Mouse (Mus musculus) bone marrow macrophage, adult 2 months (primary cell): ENCODE measurements around the gene Ssh2. TPM values are rescaled to one million over a fixed set of nuclear protein-coding genes. Genes with fewer than 3 reads are reported as not detected.

Source experiments
- H3K27ac ChIP-seq: 2 replicates; pipeline ENCODE4 v1.5.1; 2012; ENCODE audit warnings: low read depth, low read length; ENCODE audit not compliant: insufficient read depth
- H3K4me1 ChIP-seq: 2 replicates; pipeline ENCODE4 v1.6.1; 2012; ENCODE audit warnings: low read length; ENCODE audit not compliant: control insufficient read depth, insufficient read depth
- H3K4me3 ChIP-seq: 2 replicates; pipeline ENCODE4 v1.5.1; 2012; ENCODE audit warnings: mild to moderate bottlenecking, low read length, moderate library complexity; ENCODE audit not compliant: insufficient read depth
- CTCF ChIP-seq: IDR thresholded peaks from 2 replicates; pipeline ENCODE4 v1.5.1; 2012; ENCODE audit warnings: low read depth, mild to moderate bottlenecking, low read length, moderate library complexity
- POLR2A ChIP-seq: IDR thresholded peaks from 2 replicates; pipeline ENCODE4 v1.6.1; 2012; ENCODE audit warnings: mild to moderate bottlenecking, low read depth, low read length, borderline replicate concordance
- polyA plus RNA-seq: library from polyadenylated mRNA; stranded (reverse); fragments of >200 nt; gene quantifications from 2 replicates; pipeline ENCODE4 v1.2.4, GENCODE M21; 2012; ENCODE audit not compliant: missing spikeins, insufficient read depth, insufficient read length

Ssh2 gene
- polyA plus RNA-seq, 1 experiment: 26.8 TPM

DNA sequence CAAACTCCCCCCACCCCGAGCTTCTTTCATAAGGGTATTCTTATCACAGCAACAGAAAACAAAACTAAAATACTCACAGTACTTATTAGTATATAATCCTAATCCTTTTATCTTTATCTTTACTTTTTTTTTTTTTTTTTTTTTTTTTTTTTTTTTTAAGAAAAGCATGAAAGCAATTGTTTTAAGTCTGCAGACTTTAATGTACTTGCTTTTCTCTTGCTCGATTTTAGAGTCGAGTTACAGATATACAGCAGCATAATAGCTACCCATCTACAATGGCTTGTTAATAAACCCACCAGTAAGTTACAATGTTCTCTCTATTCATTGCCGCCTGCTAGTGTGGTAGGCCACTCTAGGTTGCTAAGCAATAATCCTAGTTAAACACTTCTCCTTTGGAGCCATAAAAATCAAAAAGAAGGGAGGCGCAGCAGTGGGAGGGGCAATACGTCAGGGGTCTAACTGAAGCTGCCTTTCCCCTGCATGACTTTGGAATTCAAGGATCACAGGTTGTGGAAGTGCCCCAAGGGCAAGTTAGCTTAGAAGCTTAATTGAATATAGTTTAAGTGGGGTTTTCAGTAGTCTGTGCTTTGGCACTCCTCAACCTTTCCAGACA, 22.0 kb upstream of the Ssh2 start:
- Histone ChIP-seq H3K4me1 (peaks cover 9% of the 10 kb centered on the region), H3K4me3 (no peak overlapping the region), H3K27ac (no peak overlapping the region)
- TF ChIP-seq POLR2A (no peak), CTCF (no peak)

DNA sequence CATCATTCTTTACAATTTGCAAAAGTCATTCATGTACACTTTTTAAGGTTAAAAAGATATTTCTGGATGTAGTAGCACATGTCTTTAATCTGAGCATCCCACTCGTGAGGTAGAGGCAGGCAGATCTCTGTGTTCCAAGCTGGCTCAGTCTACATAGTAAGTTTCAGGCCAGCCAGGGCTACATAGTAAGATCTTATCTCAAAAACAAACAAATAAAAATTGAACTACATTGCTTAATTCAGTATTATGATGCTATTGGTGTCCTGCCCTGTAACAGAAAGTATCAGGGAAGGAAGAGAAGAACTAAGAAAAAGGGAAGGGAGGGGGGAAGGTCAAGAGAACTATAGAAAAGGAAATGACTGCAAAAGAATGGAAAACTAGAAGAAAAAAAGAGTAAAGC, 21.3 kb upstream of the Ssh2 start:
- peaks cover 12% of the 10 kb centered on the region for H3K4me1 ChIP-seq
- TF ChIP-seq POLR2A (no peak), CTCF (no peak)
- H3K4me3 ChIP-seq: no peak overlapping the region
- H3K27ac ChIP-seq: no peak overlapping the region

DNA sequence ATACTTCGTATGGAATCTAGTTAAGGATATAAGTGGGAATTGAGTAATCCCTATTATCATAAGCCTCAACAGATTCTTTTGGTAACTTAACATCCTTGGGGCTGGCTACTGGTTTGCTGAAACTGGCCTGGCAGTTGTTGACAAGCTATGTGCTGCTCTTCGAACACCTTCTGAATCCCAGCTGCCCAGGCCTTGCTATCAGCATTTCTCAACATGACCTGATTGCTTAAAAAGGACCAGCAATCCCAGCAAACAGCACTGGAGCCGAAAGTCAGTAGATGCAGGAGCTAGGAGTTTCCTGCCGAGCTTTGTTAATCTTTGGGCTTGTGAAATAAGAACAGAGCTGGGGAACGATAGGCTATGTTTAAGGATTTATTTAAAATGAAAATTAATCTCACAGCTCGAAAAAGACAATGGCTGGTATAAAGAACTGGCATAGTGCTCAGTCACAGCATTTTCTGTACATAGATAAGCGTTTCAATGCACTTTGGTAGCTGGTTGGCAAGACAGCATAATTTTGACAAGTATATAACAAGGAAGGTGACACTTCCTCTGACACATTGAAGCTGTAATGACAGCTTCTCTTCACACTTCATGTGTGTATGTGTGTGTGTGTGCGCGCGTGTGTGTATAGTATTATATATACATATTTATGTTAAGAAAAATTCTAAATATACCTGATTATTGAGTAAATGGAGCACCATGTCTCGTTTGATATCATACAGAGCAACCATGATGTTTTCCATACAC, 20.6 kb upstream of the Ssh2 start:
- Histone ChIP-seq H3K4me1 (peaks cover 15% of the 10 kb centered on the region), H3K27ac (no peak overlapping the region), H3K4me3 (no peak overlapping the region)
- TF ChIP-seq CTCF: no peak
- TF ChIP-seq POLR2A: no peak

GRCm38 (mm10) chr11:77196181-77197143, 19.6 kb upstream of the Ssh2 start:
- Histone ChIP-seq H3K4me3 (no peak overlapping the region), H3K4me1 (peaks cover 15% of the 10 kb centered on the region), H3K27ac (no peak overlapping the region)
- TF ChIP-seq POLR2A: no peak
- TF ChIP-seq CTCF: no peak

DNA sequence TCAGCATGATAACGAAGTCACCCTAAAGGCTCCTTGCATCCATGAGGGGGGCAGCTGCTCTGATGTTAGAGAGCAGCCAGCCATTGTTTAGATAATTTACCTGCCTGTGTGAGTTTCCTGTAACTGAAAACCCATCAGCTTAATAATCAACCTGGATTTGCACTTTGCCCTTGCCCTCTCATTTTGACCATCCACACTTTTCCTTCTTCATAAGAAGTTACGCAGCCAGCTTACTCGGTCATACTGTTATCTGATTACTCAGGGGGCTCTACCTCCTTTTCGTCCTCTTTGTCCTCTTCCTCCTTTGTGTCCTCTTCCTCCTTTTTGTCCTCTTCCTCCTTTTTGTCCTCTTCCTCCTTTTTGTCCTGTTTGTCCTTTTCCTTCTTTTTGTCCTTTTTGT, 16.5 kb upstream of the Ssh2 start:
- H3K4me3 ChIP-seq: no peak overlapping the region
- H3K27ac ChIP-seq: no peak overlapping the region
- peaks cover 15% of the 10 kb centered on the region for H3K4me1 ChIP-seq
- no peak for TF ChIP-seq CTCF
- TF ChIP-seq POLR2A: no peak

DNA sequence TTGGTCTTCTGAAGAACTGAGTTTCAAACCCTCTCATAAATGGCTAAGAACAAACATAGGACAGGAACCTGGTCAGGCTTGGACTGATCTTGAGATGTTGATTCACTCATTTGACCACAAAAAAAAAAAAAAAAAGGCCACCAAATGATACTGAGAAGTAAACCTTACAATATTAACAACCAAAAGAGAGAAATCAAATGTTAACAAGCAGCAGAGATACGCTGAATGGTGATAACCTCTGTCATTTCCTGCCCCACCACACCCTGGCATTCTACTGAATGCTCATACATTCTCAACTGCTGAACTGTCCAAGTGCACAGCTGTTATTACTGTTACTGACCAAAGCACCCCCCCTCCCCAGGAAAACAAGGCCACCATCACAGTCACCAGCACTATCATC, 15.4 kb upstream of the Ssh2 start:
- Histone ChIP-seq H3K4me1 (peaks cover 13% of the 10 kb centered on the region), H3K4me3 (no peak overlapping the region), H3K27ac (no peak overlapping the region)
- TF ChIP-seq POLR2A (no peak), CTCF (no peak)

- H3K27ac ChIP-seq: no peak overlapping the region
- no peak overlapping the region for H3K4me3 ChIP-seq
- TF ChIP-seq POLR2A: no peak
- TF ChIP-seq CTCF: no peak
- H3K4me1 ChIP-seq: peaks cover 11% of the 10 kb centered on the region
Observed at GRCm38 (mm10) chr11:77214142-77214692, 1.9 kb upstream of the Ssh2 start.

DNA sequence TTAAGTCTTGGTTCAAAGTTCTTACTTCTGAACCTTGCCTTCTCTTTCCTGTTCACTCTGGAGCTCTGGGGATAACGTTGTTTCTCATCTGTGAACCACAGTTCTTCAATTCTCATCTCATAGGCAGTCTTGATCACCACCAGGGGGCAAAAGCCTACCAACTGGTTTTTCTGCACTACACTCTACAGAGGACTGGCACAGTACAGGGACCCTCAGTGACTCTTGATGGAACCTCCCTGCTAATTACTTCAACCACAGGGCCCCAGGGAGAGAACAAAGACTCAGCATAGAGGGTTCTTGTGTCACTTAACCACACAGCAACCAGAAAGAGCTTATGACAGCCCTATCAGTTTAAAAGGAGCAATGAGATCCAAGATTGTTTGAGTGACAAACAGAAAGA, 1.3 kb upstream of the Ssh2 start:
- TF ChIP-seq CTCF (no peak), POLR2A (no peak)
- Histone ChIP-seq H3K4me1 (peaks cover 11% of the 10 kb centered on the region), H3K4me3 (no peak overlapping the region), H3K27ac (no peak overlapping the region)

DNA sequence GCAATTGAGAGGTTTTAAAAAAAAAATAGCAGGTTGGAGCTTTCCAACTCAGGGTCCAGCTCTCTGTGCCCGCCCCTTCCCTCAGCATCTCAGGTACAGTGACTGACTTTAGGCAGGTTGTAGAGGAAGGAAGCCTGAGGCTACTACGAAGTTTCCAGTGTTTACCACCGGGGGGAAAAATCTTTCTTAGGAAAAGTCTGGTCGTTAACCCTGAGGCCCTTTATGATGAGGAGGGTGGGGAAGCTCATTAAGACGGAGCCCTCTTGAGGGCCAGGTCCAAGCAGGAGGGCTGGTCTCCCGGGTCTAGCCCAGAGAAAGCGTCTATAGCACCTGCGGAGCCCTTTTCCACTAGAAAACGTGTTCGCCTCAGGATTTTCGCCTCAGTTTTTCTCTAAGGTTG, 604 bp upstream of the Ssh2 start:
- Histone ChIP-seq H3K4me3 (peak overlapping the region; percentile 88), H3K4me1 (peaks cover 11% of the 10 kb centered on the region), H3K27ac (no peak overlapping the region)
- TF ChIP-seq CTCF (no peak), POLR2A (no peak)

- TF ChIP-seq CTCF (no peak), POLR2A (no peak)
- H3K4me3 ChIP-seq: peak overlapping the region; percentile 88
- no peak overlapping the region for H3K27ac ChIP-seq
- peaks cover 11% of the 10 kb centered on the region for H3K4me1 ChIP-seq
Observed at GRCm38 (mm10) chr11:77216761-77217130, 659 bp downstream of the Ssh2 start.

DNA sequence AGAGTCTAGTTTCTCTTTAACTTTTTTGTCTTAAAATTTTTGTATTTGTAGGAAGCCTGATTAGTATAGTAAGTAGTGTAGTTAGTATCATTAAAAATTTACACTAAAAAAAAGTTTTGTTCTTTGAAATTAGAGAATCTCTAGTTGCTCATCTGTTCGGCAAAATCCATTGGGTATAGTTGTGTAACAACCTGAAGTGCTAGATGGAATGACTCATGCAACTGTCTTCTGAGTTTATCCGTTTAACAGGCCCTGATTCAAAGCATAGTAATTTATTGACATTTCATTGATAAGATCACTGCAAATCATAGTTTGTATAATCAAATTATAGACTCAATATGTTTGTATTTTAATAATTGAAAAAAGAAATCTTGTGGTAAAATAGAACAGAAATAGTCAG, 14.7 kb downstream of the Ssh2 start:
- Histone ChIP-seq H3K4me3 (no peak overlapping the region), H3K4me1 (peaks cover 4% of the 10 kb centered on the region), H3K27ac (no peak overlapping the region)
- TF ChIP-seq CTCF (no peak), POLR2A (no peak)
